Mouse (Mus musculus) brain, embryonic 14.5 days (tissue): ENCODE data around the gene Stk4.

Experiments used
- CTCF ChIP-seq: fragments of 200-500 bp; IDR thresholded peaks from 2 replicates; pipeline ENCODE4 v1.5.1; 2012; ENCODE audit warnings: inconsistent platforms, mild to moderate bottlenecking, moderate library complexity, borderline replicate concordance; ENCODE audit not compliant: insufficient read depth, insufficient read length; ENCODE audit errors: extremely low read depth
- POLR2A ChIP-seq: fragments of 200-500 bp; IDR thresholded peaks from 2 replicates; pipeline ENCODE4 v1.6.1; 2012; ENCODE audit warnings: mild to moderate bottlenecking, inconsistent platforms, borderline replicate concordance; ENCODE audit not compliant: poor library complexity, insufficient read depth, insufficient read length, severe bottlenecking; ENCODE audit errors: extremely low read depth

- no peak for TF ChIP-seq CTCF
- TF ChIP-seq POLR2A: no peak
Observed at GRCm38 (mm10) chr2:164128576-164129411, 58.7 kb downstream of the Stk4 start.
